Mouse (Mus musculus) ES-Bruce4 (cell line): ENCODE measurements at regions not wholly inside any gene's neighbourhood (a gene's known extent, or its start where the extent isn't known, plus 50 kb on each side); places are given as distances from the start of the nearest gene placed in this dataset.

Experiments used
- H3K27ac ChIP-seq: 2 replicates; pipeline ENCODE4 v1.5.1; 2012; ENCODE audit warnings: low read length, inconsistent platforms; ENCODE audit not compliant: insufficient read depth
- H3K27me3 ChIP-seq: 2 replicates; pipeline ENCODE4 v1.6.1; 2012; ENCODE audit warnings: mild to moderate bottlenecking, low read length, inconsistent platforms; ENCODE audit not compliant: control insufficient read depth, poor library complexity, insufficient read depth, severe bottlenecking
- H3K36me3 ChIP-seq: 2 replicates; pipeline ENCODE4 v1.6.1; 2012; ENCODE audit warnings: inconsistent platforms, mild to moderate bottlenecking, low read length, moderate library complexity; ENCODE audit not compliant: control insufficient read depth, poor library complexity, insufficient read depth, severe bottlenecking
- H3K4me1 ChIP-seq: one replicate; pipeline ENCODE4 v1.8.1; 2011; ENCODE audit warnings: low read length; ENCODE audit not compliant: control insufficient read depth, insufficient read depth
- H3K4me3 ChIP-seq: 2 replicates; pipeline ENCODE4 v1.5.1; 2011; ENCODE audit warnings: low read depth, mild to moderate bottlenecking, low read length
- H3K9ac ChIP-seq: 2 replicates; pipeline ENCODE4 v1.6.1; 2012; ENCODE audit warnings: low read depth, mild to moderate bottlenecking, inconsistent platforms; ENCODE audit not compliant: poor library complexity, severe bottlenecking
- H3K9me3 ChIP-seq: replicated peaks from 2 replicates; pipeline ENCODE4 v1.6.1; 2012; ENCODE audit warnings: mild to moderate bottlenecking, low read length, inconsistent platforms; ENCODE audit not compliant: control insufficient read depth, poor library complexity, insufficient read depth, severe bottlenecking
- CTCF ChIP-seq: IDR thresholded peaks from one replicate; pipeline ENCODE4 v1.8.1; 2011; ENCODE audit warnings: low read depth, low read length
- EP300 ChIP-seq: IDR thresholded peaks from 2 replicates; pipeline ENCODE4 v1.6.1; 2011; ENCODE audit warnings: low read depth, low read length; ENCODE audit not compliant: insufficient read depth
- POLR2A ChIP-seq: IDR thresholded peaks from one replicate; pipeline ENCODE4 v1.8.1; 2011; ENCODE audit warnings: low read length; ENCODE audit not compliant: insufficient read depth

DNA sequence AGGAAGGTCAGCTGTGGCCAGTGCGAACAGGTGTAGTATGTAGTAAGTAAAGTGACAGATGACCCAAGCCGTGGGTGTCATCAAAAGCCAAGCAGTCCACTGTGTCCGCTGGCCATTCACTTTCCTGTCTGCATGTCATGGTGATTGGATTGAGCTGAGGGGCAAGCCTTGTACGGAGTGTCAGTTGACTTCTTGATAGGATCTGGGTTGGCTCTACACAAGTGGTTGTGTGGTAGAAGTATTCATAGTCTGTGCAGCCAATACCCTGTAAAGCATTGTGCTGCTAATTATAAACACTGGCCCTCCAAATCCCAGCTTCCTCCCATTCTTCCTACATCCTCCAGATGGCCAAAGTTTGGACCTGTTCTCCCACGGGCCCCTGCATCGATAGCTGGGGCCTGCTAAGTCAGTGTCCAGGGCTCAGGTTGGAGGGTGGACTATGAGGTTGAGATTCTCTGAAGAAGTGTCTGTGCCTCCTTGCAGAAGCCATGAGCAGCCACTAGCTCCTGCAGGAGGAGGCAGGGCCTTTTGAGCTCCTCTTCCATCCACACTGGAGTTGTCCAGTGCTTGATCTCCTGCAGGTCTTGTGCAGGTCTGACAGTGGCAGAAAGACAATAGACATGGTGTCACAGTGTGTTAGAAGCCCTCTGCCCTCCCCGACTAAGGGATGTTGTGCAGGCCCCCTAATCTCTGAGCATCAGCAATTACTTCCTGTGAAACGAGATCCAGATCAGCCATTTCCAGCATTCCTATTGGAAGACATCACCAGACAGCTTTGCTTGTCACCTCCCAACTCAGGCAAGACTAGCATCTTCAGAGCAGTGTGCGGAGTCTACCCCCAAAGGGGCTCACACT is 117.9 kb downstream of the Lrrc30 start:
- H3K27me3 ChIP-seq: no peaks in the 10 kb centered on the region
- H3K36me3 ChIP-seq: no peaks in the 10 kb centered on the region
- TF ChIP-seq EP300 (no peak), POLR2A (no peak), CTCF (no peak)
- no peak overlapping the region for H3K27ac ChIP-seq
- no peaks in the 10 kb centered on the region for H3K9me3 ChIP-seq
- H3K4me1 ChIP-seq: no peaks in the 10 kb centered on the region
- H3K4me3 ChIP-seq: no peak overlapping the region
- no peak overlapping the region for H3K9ac ChIP-seq

DNA sequence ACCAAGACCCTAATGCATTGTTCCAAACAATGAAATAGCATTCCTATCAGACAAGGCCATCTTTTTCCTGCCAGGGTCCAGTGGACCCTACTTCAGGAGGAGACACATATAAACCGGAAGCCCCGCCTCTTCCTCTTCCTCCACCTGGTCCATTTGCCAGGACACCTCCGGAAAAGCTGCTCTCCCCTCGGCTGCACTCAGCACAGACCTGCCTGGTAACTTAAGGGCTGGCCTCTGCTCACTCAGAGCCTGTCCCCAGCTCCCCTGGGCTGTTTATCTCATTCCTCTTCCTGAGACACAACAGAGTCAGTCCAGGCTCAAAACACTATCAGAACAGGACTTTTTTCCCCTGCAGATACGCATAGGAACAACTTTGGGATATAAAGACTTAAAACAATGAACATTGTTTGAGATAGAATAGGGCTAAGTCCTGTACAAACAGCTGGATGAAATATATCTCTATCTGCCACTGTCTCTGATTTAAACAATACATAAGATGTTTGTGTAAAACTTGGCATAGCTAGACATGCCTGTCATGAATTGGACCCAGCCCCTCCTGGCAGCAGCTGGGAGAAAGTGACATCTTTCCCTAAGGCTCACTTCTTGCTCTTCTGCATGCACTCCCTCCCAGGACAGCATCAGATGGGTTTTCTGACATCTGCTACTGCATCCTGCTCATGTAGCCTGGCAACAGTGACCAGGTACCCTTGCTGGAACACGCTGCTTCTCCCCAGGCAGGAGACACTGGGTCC is 119.6 kb downstream of the Lrrc30 start:
- TF ChIP-seq POLR2A (no peak), EP300 (no peak), CTCF (no peak)
- Histone ChIP-seq H3K36me3 (no peaks in the 10 kb centered on the region), H3K27ac (no peak overlapping the region), H3K9me3 (no peaks in the 10 kb centered on the region), H3K27me3 (no peaks in the 10 kb centered on the region), H3K9ac (no peak overlapping the region), H3K4me3 (no peak overlapping the region), H3K4me1 (no peaks in the 10 kb centered on the region)

DNA sequence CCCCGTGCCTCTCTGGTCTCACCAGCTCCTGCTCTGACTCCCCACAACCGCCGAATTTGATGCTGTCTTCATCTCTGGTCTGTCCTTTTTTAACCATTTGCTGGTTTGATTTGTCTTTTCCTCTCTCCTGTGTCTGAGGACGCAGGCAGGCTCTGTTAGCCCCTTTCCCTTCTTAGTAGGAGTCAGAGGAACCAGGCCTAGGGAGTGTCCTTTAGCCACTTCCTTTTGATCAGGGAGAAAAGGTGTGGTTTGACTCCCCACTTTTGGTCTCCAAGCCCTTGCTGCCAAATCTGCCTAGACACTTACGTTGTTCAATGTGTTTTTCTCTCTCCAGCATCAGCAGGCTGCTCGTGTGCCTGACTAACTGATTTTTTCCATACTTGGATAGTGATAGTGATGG is 120.5 kb downstream of the Lrrc30 start:
- H3K4me3 ChIP-seq: no peak overlapping the region
- no peak for TF ChIP-seq CTCF
- no peak for TF ChIP-seq EP300
- no peak overlapping the region for H3K27ac ChIP-seq
- no peaks in the 10 kb centered on the region for H3K9me3 ChIP-seq
- no peaks in the 10 kb centered on the region for H3K4me1 ChIP-seq
- no peaks in the 10 kb centered on the region for H3K27me3 ChIP-seq
- H3K36me3 ChIP-seq: no peaks in the 10 kb centered on the region
- H3K9ac ChIP-seq: no peak overlapping the region

DNA sequence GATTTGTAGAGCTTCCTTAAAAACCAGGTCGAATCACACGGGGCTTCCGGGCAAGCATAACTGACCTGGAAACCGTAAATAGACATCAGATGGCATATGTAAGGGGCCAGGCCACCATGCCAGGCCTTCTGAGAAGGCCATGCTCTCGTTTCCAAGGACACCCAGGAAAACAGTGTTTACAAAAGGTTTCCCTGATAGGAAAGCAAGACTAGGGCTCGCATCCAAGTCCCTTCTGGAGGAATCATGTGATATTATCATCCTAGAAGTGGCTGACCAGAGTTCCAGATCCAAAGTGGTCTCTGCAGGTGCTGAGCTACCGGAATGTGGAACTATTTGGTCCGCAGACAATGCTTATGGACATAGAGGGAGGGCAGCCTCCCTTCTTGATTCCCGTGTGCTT is 122.6 kb downstream of the Lrrc30 start:
- H3K4me1 ChIP-seq: no peaks in the 10 kb centered on the region
- no peak overlapping the region for H3K4me3 ChIP-seq
- H3K27me3 ChIP-seq: no peaks in the 10 kb centered on the region
- TF ChIP-seq POLR2A (no peak), CTCF (no peak), EP300 (no peak)
- H3K36me3 ChIP-seq: no peaks in the 10 kb centered on the region
- no peak overlapping the region for H3K9ac ChIP-seq
- H3K9me3 ChIP-seq: no peaks in the 10 kb centered on the region
- no peak overlapping the region for H3K27ac ChIP-seq

DNA sequence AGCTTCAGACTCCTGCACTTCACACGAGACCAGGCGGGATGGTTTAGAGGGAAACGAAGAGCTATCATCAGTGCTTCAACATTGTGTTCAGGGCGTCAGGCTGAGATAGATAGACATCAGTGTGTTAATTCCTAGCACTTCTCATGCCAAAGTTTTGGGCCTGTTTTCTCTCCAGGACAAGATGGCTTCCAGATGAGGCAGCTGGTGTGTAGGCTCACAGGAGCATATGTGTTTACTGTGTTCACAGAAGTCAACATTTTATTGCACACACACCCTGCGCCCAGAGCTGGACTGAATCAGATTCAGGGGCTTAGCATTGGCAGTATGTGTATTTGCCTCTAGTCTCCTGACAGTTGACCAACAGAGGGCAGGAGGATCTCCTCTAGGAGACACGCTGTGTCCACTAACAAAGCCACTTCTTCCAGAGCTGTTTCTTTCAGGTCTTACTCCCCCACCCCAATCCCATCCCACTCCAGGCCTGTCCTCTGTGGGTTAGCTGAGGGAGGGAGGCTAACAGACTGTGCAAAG is 123.4 kb downstream of the Lrrc30 start:
- Histone ChIP-seq H3K9ac (no peak overlapping the region), H3K27me3 (no peaks in the 10 kb centered on the region), H3K27ac (no peak overlapping the region), H3K36me3 (no peaks in the 10 kb centered on the region), H3K4me1 (no peaks in the 10 kb centered on the region), H3K4me3 (no peak overlapping the region), H3K9me3 (no peaks in the 10 kb centered on the region)
- TF ChIP-seq POLR2A (no peak), EP300 (no peak), CTCF (no peak)

DNA sequence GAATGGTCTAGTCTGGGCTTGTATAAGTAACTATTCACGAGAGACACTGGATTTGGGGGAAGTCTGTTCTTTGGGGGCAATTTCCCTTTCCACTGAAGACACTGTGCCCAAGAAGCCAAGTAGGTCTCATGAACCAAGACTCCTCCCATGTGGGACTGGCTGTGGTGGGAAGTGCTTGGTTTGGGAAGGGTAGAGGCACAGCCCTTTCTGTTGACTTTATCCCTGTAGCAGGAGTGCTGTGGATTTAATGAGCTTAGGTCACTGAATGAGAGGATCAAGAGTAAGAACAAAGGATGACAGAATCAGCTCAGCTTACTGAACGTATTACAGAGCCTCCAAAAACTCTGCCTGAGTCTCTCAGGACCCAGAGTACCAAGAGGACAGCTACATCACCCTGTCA is 124.2 kb downstream of the Lrrc30 start:
- Histone ChIP-seq H3K27ac (no peak overlapping the region), H3K9me3 (no peaks in the 10 kb centered on the region), H3K4me1 (no peaks in the 10 kb centered on the region), H3K9ac (no peak overlapping the region), H3K27me3 (no peaks in the 10 kb centered on the region), H3K36me3 (no peaks in the 10 kb centered on the region), H3K4me3 (no peak overlapping the region)
- no peak for TF ChIP-seq EP300
- no peak for TF ChIP-seq CTCF
- TF ChIP-seq POLR2A: no peak
